Mouse (Mus musculus): Measurements from ENCODE around the gene Jak3. TPM values are rescaled to one million over a fixed set of nuclear protein-coding genes. Genes with fewer than 3 reads are reported as not detected.
"Not testable (repeated sequence)": the region's sequence is repeated elsewhere in the genome, so short reads cannot be mapped to it uniquely, and the experiment has no call there.

Gene Jak3
- polyA plus RNA-seq, 1 experiment from 2014 or later = 11.5 TPM

DNA sequence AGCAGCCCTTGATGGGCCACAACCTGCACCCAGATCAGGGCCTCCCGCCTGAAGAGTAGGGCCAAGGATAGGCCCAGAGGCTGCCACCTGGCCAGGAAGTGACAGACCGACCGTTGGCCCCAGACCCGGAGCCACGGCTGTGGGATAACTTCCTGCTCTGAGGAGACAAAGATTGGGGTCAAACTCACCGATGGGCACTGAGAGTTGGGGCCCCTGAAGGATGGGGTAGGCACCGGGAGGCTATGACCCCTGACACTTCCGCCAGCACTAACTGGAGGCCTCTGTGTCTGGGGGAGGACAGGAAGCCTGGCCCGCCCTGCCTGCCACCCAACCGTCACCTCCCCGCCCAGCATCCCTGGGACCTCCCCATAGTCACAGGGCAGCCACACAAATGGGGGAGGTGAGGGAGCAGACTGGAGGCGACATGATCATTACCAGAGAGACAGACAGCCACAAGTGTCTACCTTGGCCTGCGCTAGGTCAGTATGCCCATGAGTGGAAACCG, 47.0 kb downstream of the Jak3 start:
- H3K4me2 ChIP-seq (ENCODE audit: low read depth, low read length) = no peak overlapping the region
- H3K9ac ChIP-seq (ENCODE audit: low read depth, low read length) = no peak overlapping the region
- no peaks in the 10 kb centered on the region for H3K9me3 ChIP-seq (ENCODE audit: control insufficient read depth, low read length)
- H3K27ac ChIP-seq (ENCODE audit: low read length) = no peak overlapping the region
- 61% methylated on average over 14 of the region's 14 CpGs for WGBS
- H3K36me3 ChIP-seq (ENCODE audit: control insufficient read depth, insufficient read depth, low read length) = no peaks in the 10 kb centered on the region
- no peak for ATAC-seq
- peaks cover 6% of the 10 kb centered on the region; the same call in 1 of the 2 replicates for H3K4me1 ChIP-seq (ENCODE audit: control insufficient read depth, insufficient read depth, low read length)
- H3K4me3 ChIP-seq (ENCODE audit: low read length) = no peak overlapping the region
- 0 out of 2 replicates have a peak, but pooled peaks cover 3% of the 10 kb centered on the region for H3K27me3 ChIP-seq (replicated peaks; ENCODE audit: control insufficient read depth, insufficient read depth, low read length)

DNA sequence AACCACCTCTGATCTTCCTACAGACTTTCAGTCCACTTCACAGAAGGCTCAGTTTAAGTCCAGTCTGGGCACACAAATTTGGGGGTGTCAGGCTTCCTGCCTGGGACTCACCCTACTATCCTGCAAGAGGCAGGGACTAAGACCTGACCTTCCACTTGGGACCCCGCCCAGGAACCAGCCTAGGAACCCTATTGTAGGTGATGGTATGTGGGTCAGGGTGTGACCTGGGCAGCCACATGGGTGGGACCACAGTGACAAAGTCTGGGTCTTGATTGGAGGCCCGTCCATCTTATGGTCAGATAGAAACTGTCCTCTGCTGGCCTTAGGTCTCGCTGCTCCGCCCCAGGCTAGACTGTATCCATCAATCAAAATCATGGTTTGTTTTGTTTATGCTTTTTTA, 48.3 kb downstream of the Jak3 start:
- 0 out of 2 replicates have a peak, but pooled peaks cover 3% of the 10 kb centered on the region for H3K27me3 ChIP-seq (replicated peaks; ENCODE audit: control insufficient read depth, insufficient read depth, low read length)
- H3K4me2 ChIP-seq (ENCODE audit: low read depth, low read length) = no peak overlapping the region
- ATAC-seq = no peak
- WGBS = 59% methylated on average over 4 of the region's 4 CpGs
- no peak overlapping the region for H3K9ac ChIP-seq (ENCODE audit: low read depth, low read length)
- H3K36me3 ChIP-seq (ENCODE audit: control insufficient read depth, insufficient read depth, low read length) = no peaks in the 10 kb centered on the region
- H3K27ac ChIP-seq (ENCODE audit: low read length) = no peak overlapping the region
- H3K4me1 ChIP-seq (ENCODE audit: control insufficient read depth, insufficient read depth, low read length) = peaks cover 12% of the 10 kb centered on the region
- H3K4me3 ChIP-seq (ENCODE audit: low read length) = no peak overlapping the region
- H3K9me3 ChIP-seq (ENCODE audit: control insufficient read depth, low read length) = no peaks in the 10 kb centered on the region

DNA sequence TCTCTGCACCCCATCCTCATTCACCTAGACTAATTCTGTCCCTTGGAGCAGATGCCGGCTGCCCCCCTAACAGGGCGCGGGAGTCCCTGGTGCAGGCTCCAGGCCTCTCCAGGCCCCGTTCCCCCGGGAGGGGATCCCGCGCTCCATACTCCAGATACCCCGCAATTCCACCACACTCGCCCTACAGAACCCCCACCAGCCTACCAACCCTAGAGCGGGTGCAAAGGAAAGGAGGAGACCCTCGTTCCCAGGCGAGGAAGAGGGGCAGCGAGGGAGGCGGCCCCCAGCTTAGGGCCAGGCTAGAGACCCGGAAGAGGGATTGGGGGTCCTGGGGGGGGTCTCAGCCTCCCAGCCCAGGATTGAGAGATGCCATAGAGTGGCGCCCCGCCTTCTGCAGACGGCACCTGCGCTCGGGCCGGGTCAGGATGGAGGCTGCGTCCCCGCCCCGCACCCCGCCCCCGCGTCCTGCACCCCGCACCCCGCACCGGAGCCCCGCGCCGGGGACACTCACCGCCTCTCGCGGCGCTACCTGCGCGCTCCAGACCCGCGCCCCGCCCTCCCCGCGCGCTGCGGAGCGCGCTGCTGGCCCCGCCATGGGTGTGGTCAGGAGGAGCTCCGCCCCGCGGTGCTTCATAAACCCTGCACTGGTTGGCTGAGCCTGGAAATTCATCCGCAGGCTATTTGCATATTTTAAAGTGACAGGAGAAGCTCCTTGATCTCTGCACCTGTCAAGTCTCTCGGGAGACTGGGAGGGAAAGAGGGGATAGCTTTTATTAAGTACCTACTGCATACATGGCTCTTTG, 49.2 kb downstream of the Jak3 start, which contains the start of gene Fcho1:
TSS of gene Fcho1 (minus strand) at position 595 of the 803 bp plus-strand sequence.
- peak within 1 kb of the TSS; percentile 70 for H3K9ac ChIP-seq (ENCODE audit: low read depth, low read length)
- peak; percentile 91 for ATAC-seq
- H3K4me1 ChIP-seq (ENCODE audit: control insufficient read depth, insufficient read depth, low read length) = peaks cover 12% of the 10 kb centered on the region
- no peaks in the 10 kb centered on the region for H3K36me3 ChIP-seq (ENCODE audit: control insufficient read depth, insufficient read depth, low read length)
- H3K4me3 ChIP-seq (ENCODE audit: low read length) = peak within 1 kb of the TSS; percentile 65
- WGBS = under 1% methylated on average over 50 of the region's 54 CpGs
- H3K9me3 ChIP-seq (ENCODE audit: control insufficient read depth, low read length) = no peaks in the 10 kb centered on the region
- peak within 1 kb of the TSS; percentile 91 for H3K4me2 ChIP-seq (ENCODE audit: low read depth, low read length)
- H3K27me3 ChIP-seq (replicated peaks; ENCODE audit: control insufficient read depth, insufficient read depth, low read length) = 0 out of 2 replicates have a peak, but pooled peaks cover 3% of the 10 kb centered on the region
- no peak within 1 kb of the TSS for H3K27ac ChIP-seq (ENCODE audit: low read length)

DNA sequence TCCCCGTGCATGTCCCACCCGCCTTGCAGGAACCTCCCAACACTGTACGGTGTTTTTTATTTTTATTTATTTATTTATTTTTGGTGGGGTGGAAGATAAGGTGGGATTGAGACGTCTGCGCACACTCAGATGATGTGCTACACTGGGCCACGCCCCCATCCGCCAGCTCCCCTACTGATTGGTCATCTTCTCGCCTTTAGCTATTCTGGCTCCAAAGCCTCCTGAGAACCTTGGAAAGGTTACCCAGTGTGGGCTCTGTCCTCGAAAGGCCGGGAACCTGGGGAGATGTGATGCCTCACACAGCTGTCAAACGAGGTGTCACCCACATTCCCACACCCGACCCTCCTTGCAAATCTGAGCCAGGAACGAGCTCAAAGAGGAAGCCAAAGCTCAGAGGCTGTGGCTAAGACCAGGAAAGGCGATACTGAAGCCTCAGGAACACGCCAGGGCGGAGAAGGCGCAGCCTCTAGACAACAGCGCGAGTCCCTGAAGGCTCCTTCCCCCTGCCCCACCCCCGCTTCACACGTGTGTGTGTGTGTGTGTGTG, 52.2 kb downstream of the Jak3 start:
- peak; percentile 32 for ATAC-seq
- no peaks in the 10 kb centered on the region for H3K9me3 ChIP-seq (ENCODE audit: control insufficient read depth, low read length)
- no peak overlapping the region for H3K27ac ChIP-seq (ENCODE audit: low read length)
- WGBS = 7% methylated on average over 20 of the region's 21 CpGs
- H3K4me1 ChIP-seq (ENCODE audit: control insufficient read depth, insufficient read depth, low read length) = peaks cover 12% of the 10 kb centered on the region
- no peaks in the 10 kb centered on the region for H3K36me3 ChIP-seq (ENCODE audit: control insufficient read depth, insufficient read depth, low read length)
- 0 out of 2 replicates have a peak, but pooled peaks cover 3% of the 10 kb centered on the region for H3K27me3 ChIP-seq (replicated peaks; ENCODE audit: control insufficient read depth, insufficient read depth, low read length)
- peak overlapping the region; percentile 59 for H3K9ac ChIP-seq (ENCODE audit: low read depth, low read length)
- peak overlapping the region; percentile 62 for H3K4me2 ChIP-seq (ENCODE audit: low read depth, low read length)
- H3K4me3 ChIP-seq (ENCODE audit: low read length) = peak overlapping the region; percentile 41

DNA sequence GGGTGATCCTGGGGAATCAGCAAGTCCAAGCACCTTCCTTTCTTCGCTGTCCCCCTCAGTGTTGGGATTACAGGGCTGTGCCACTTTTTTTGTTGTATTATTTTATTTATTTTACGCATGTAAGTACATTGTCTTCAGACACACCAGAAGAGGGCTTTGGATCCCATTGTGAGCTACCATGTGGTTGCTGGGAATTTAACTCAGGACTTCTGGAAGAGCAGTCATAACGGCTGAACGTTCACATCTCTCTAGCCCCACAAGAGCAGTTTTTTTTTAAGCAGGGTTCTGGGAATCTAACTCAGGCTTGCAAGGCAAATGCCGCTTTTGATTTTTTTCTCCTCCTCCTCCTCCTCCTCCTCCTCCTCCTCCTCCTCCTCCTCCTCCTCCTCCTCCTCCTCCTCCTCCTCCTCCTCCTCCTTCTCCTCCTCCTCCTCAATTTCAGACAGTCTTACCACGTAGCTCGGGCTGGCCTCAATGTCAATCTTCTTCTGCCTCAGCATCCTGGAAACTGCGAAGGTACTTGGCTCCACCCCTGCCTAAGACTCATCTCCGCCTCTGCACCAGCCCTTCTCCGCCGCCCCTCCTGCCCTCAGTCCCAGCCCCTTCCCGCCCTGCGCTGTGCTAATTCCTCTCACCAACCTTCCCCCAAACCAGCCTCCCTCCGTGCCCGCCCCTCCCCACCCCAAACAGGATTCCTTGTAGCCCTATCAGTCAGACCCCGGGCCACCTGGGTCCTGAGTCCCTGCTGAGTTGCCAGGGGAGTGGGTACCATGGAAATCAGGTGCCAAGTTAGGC, 52.9 kb downstream of the Jak3 start:
- WGBS = 4% methylated on average over 16 of the region's 16 CpGs
- no peaks in the 10 kb centered on the region for H3K9me3 ChIP-seq (ENCODE audit: control insufficient read depth, low read length)
- H3K4me1 ChIP-seq (ENCODE audit: control insufficient read depth, insufficient read depth, low read length) = peaks cover 12% of the 10 kb centered on the region
- H3K27ac ChIP-seq (ENCODE audit: low read length) = no peak overlapping the region
- H3K4me2 ChIP-seq (ENCODE audit: low read depth, low read length) = peak overlapping the region; percentile 62
- H3K36me3 ChIP-seq (ENCODE audit: control insufficient read depth, insufficient read depth, low read length) = no peaks in the 10 kb centered on the region
- 0 out of 2 replicates have a peak, but pooled peaks cover 3% of the 10 kb centered on the region for H3K27me3 ChIP-seq (replicated peaks; ENCODE audit: control insufficient read depth, insufficient read depth, low read length)
- H3K4me3 ChIP-seq (ENCODE audit: low read length) = peak overlapping the region; percentile 41
- 0 out of 2 replicates have a peak overlapping the region, but pooled peaks have one; percentile 59 for H3K9ac ChIP-seq (ENCODE audit: low read depth, low read length)
- no peak for ATAC-seq

DNA sequence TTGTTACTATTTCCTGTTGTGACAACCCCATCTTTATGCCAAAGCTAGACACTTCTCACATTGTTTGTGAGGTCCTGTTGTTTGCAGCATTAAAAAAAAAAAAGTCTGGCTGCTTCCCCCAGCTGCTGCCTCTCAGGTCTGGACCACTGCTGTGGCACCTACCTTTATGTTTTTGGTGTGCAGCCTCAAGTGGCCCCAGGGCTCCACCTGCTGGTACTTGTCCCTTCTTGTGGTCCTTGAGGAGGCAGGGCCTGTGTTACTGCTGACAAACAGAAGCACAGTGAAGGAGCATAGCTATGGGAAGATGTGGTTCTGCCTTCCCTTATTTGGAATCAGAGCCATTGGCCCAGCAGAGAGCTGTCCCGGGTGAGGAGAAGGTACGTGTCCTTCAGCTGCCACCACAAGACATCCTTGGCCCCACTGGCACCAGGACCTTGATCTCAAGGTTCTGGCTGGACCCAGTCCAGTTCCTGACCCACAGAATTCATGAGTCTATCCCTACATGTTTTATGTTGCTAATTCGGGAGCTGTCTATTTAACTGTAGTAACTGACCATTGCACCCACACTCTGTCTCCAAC, 55.6 kb downstream of the Jak3 start:
- no peak overlapping the region for H3K4me2 ChIP-seq (ENCODE audit: low read depth, low read length)
- no peaks in the 10 kb centered on the region for H3K27me3 ChIP-seq (replicated peaks; ENCODE audit: control insufficient read depth, insufficient read depth, low read length)
- no peak overlapping the region for H3K4me3 ChIP-seq (ENCODE audit: low read length)
- H3K9me3 ChIP-seq (ENCODE audit: control insufficient read depth, low read length) = no peaks in the 10 kb centered on the region
- no peaks in the 10 kb centered on the region for H3K36me3 ChIP-seq (ENCODE audit: control insufficient read depth, insufficient read depth, low read length)
- no peak overlapping the region for H3K27ac ChIP-seq (ENCODE audit: low read length)
- H3K4me1 ChIP-seq (ENCODE audit: control insufficient read depth, insufficient read depth, low read length) = peaks cover 6% of the 10 kb centered on the region; the same call in 1 of the 2 replicates
- no peak overlapping the region for H3K9ac ChIP-seq (ENCODE audit: low read depth, low read length)
- ATAC-seq = no peak
- 55% methylated on average over 3 of the region's 3 CpGs for WGBS

DNA sequence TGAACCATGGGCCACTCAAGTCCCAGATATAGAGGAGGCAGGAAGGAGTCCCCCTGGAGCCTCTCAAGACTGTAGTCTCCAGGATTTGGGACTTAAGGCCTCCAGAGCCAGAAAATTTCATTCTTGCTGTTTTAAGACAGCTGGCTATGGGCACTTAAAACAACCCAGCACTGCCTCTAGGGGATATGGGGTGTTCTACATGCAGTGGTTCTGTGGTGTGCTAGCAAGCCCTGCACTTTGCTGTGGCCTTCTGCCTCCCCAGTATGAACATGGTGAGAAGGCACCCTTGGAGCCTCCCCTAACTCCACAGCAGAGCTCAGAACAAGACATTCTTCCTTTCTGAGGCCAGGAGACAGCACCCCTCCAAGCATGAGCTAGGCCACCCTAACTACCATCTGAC, 62.2 kb downstream of the Jak3 start:
- H3K27me3 ChIP-seq (replicated peaks; ENCODE audit: control insufficient read depth, insufficient read depth, low read length); H3K9ac ChIP-seq (ENCODE audit: low read depth, low read length); H3K4me1 ChIP-seq (ENCODE audit: control insufficient read depth, insufficient read depth, low read length); H3K4me3 ChIP-seq (ENCODE audit: low read length); H3K4me2 ChIP-seq (ENCODE audit: low read depth, low read length); ATAC-seq; H3K36me3 ChIP-seq (ENCODE audit: control insufficient read depth, insufficient read depth, low read length); H3K9me3 ChIP-seq (ENCODE audit: control insufficient read depth, low read length); H3K27ac ChIP-seq (ENCODE audit: low read length): not testable (repeated sequence)
